Mouse (Mus musculus): ENCODE measurements around the gene Tulp3.
"Not testable (repeated sequence)": the region's sequence is repeated elsewhere in the genome, so short reads cannot be mapped to it uniquely, and the experiment has no call there.

Tulp3 gene

DNA sequence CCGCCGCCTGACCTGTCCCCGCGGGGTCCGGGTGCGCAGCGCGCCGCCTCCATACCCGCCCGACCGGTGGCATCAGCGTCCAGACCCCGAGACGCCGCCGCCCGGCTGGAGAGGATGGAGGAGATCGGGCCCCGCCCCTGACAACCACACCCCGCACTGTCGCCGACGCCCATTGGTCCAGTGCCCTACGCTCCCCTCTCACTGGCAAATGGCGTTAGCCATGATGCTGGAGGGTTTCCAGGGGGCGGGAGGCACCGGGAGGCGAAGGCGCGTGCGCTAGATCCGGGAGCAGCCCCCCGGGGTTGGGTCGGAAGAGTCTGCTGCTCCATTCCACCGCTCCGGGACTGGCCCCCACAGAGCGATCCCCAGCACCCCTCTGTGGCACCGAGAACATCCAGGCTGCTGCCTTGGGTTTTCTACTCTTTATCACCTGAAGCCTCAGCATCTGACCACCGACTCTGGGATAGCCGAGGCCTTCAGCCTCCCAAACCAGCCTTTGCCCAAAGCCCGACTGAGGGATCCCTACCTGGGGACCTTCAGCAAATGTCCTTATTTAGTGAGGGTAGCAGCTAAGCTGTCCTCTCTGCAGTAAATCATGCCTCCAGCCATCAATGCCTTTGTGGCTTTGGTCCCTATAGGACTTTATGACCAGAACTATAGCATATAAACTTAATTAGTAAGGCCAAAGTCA, at the start of gene Tulp3:
Gene Tulp3, minus strand, starts transcription at position 126 of the 691 bp plus-strand sequence.
- peak; percentile 80 for DNase-seq (ENCODE audit: extremely low spot score, low read depth, low spot score)

DNA sequence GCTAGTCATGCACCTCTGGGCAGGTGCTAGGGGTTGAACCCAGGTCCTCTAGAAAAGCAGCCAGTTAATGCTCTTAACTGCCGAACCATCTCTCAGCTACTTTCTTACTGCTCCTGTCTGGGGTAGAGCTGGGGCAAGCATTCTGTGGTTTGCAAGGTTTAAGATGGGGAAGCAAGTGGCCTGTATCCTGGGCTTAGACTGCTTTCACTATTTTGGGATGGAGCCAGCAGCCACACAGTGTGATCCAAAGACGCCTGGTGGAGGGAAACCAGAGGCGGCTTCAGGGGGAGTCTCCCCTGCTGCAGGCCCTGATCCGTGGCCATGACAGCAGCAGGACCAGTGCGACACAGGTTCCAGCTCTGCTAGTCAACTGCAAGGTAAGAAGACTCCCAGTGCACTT, 49.1 kb upstream of the Tulp3 start:
- DNase-seq (ENCODE audit: extremely low spot score, low read depth, low spot score): no peak

DNA sequence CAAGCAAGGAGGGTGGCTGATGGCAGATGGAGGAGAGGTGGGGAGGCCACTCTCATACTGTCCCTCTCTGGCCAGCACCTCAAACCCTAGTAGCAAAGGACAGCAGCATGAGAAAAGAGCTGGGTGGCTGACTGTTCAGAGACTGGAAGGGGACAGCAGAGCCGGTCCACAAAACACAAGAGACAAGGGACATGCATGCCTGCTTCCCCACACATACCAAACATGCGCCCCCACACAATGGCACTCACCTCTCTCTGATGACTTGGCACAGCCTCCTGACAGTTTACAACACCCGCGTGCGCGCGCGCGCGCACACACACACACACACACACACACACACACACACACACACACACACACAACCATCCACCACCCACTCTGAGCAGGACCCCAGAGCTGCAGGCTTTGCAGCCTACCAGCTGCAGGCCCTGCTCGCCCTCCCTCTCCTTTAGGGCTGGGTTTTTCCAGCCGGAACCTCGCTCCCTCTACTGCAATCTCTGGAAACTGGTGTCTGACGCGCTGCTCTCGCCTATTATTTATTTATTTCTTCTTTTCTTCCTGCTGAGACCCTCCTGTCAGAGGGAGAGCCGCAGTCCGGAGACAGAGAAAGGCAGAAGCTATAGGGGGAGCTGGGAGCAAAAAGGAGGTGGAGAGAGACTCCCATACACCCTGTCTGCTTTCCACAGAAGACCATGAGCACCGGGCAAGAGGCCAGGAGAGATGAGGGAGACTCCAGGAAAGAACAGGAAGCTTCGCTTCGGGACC, 44.0 kb upstream of the Tulp3 start:
- no peak for DNase-seq (ENCODE audit: extremely low spot score, low read depth, low spot score)

DNA sequence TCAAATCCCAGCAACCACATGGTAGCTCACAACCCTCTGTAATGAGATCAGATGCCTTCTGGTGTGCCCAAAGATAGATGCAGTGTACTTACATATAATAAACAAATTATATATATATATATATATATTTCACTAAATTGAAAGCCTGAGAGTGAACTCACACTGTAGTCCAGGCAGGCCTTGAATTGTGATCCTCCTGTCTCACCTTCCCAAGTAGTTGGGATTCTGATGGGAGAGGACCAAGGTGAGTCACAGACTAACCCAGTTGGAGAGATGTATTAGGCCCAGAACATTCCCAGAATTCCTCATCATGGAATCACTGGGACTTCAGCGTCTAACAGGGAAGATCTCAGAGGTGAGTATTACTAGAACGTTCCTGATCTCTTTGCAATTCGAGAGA, 43.3 kb upstream of the Tulp3 start, which contains the start of gene Nrip2:
Gene Nrip2, plus strand, starts transcription at position 301 of the 400 bp plus-strand sequence.
- no peak for DNase-seq (ENCODE audit: extremely low spot score, low read depth, low spot score)

DNA sequence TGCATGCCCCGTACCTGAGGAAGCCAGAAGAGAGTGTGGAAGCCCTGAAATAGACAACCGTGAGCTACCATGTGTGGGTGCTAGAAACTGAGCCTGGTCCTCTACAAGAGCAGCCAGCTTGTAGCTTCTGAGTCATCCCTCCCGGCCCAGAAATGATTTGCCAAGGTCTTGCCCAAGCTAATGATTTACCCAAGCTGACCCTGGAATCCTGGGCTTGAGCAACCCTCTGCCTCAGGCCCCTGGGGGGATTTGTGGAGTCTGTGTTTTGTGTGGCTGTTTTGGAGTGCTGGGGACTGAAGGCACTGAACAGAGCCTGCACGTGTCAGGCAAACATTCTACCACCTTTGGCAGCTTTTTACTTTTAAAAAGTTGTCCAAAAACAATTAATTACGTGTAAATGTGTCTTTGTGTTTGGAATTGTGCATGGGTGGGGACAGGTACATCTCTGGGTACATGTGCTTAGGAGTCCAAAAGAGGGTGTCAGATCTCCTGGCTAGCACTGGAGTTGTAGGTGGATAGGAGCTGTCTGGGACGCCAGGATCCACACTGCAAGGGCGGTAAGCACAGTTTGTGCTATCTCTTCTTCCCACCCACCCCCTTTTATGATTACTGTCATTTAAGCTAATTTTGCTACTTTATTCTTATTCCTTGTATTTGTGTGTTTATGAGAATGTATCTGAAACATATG, 42.1 kb upstream of the Tulp3 start:
- DNase-seq (ENCODE audit: extremely low spot score, low read depth, low spot score): no peak

DNA sequence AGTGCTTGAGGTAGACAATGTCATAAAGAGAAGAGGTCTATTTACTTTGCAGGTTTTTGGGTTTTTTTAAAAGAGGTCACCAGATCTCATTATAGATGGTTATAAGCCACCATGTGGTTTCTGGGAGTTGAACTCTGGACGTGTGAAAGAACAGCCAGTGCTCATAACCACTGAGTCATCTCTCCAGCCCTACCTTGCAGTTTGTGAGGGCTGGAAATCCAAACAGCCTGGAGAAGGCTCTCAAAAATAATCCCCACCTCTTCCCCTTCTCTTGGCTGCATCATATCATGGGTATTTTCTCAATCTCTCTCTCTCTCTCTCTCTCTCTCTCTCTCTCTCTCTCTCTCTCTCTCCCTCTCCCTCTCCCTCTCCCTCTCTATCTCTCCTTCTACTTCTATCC, 35.0 kb upstream of the Tulp3 start:
- DNase-seq (ENCODE audit: extremely low spot score, low read depth, low spot score): no peak

DNA sequence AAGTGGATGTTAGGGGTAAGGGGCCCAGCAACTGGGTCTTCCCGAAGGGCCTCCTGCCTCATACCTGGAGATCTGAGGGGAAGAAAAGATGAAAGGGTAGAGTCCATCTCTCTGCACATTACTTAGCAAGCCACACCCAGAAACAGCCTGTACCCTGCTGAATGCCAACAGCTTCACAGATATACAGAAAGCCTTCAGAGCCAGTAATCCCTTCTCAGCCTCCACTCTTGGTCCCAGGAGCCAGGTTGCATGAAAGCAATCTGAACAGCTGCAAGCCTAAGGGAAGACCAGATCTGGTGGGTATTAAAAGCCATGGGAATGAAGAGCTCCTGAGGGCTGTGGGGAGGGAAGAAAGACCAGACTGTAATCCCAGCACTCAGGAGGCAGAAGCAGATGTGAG, 33.5 kb upstream of the Tulp3 start:
- DNase-seq (ENCODE audit: extremely low spot score, low read depth, low spot score): no peak

DNA sequence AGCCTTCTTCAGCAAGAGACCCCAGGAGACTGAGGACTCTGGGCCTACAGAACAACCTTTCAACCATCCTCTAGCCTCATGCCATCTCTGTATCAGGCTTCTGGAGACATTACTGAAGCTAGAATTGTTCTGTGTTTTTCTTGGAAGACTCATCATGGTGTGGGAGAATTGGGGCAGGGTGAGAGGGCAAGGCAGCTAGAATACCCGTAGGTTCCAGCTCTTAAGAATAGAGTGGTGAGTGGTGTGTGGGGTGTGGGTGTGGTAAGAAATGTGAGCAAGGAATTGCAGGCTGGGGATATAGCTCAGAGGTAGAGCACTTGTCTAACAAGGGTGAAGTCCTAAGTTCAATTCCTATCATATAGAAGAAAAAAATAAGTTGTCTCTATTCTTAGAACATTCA, 29.4 kb upstream of the Tulp3 start:
- no peak for DNase-seq (ENCODE audit: extremely low spot score, low read depth, low spot score)

DNA sequence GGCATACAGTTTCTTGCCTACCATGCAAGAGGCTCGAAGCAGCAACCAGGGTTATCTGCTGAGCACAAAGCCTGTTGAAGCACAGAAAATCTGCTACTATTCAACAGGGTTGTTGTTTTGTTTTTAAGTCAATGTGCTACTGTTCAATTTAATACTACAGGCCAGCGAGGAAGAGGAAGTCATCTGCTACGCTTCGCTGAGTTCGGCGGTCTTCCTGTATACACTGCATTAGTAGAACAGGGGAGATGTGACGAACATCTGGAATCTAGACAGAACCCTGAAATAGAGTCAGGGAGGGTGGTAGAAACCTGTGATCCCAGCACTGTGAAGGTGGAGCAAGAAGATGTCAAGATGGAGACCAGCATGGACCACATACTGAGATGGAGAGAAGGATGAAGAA, 28.1 kb upstream of the Tulp3 start:
- DNase-seq (ENCODE audit: extremely low spot score, low read depth, low spot score): no peak

DNA sequence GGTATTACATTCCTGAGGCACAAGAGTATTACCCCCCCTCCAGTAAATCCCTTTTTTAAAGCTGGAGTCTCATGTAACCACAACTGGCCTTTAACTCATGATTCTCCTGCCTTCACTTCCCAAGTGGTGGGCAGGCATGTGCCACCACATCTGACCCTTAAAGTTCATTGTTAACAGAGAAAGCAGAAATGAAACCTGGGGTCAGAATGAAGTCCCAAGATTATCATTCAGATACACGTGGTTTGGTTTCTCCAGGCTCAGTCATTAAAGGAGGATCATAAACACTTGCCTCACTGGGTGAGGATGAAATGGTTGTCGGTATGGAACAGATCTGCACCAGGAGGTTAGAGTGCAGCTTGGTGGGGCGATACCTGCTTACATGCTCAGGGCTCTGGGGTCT, 25.6 kb upstream of the Tulp3 start:
- DNase-seq (ENCODE audit: extremely low spot score, low read depth, low spot score): no peak

DNA sequence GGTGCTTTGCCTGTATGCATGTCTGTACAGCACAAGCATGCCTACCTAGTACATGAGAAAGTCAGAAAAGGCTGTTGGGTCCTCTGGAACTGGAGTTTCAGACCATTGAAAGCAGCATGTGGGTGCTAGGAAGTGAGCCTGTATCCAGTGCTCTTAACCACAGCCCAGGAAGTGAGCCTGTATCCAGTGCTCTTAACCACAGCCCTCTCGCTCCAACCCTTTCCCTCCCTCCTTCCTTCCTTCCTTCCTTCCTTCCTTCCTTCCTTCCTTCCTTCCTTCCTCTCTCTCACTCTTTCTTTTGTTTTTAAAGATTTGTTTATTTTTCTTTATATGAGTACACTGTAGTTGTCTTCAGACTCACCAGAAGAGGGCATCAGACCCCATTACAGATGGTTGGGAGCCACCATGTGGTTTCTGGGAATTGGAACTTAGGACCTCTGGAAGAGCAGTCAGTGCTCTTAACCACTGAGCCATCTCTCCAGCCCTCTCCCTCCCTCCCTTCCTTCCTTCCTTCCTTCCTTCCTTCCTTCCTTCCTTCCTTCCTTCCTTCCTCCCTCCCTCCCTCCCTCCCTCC, 25.0 kb upstream of the Tulp3 start:
- DNase-seq (ENCODE audit: extremely low spot score, low read depth, low spot score): not testable (repeated sequence)

DNA sequence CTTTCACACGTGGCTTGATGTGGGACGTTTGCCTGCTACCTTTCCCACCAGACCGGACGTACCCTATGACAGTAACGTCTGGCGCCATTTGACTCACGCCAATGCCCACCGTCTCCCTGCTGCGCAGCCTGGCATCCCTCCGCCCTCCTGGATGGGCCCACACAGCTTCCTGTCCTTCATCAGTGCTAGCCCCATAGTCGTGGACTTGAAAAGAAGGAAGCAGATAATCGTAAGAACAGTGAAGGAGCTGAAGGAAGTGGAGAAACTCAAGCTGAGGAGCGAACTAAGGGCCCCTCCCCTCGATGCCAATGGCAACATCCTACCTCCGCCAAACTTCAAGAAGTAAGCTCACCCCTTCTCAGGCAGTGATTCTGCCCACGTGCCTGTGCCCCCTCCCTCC, 24.0 kb upstream of the Tulp3 start:
- no peak for DNase-seq (ENCODE audit: extremely low spot score, low read depth, low spot score)

DNA sequence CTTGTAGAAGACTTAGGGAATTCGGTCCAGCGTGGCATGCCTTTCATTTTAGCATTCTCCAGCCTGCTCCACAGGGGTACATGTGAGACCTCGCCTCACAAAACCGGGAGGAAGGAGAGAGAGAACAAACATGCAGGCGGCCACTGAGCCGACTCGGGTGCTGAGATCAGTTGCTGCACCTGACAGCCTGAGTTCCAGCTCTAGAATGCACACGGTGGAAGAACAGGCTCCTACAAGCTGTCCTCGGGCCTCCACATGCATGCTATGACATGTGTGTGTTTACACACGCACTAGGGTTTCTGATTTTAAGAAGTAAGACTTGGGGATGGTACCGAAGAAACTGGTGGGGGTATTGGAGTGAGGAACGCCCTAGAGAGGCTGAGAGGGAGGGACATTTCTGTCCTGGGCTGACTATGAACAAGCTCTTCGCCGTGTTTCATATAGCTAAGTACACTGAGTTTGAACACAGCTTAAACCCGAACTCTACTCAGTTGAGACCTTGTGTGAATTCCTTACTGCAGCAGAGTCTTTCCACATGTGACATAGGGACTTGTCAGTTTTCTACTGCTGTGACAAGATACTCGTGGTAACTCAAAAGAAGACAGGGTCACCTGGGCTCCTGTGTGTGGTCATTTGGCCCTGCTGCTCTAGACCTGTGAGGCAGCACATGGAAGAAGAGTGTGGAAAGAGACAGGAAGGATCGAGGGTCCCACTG, 20.9 kb upstream of the Tulp3 start:
- no peak for DNase-seq (ENCODE audit: extremely low spot score, low read depth, low spot score)

DNA sequence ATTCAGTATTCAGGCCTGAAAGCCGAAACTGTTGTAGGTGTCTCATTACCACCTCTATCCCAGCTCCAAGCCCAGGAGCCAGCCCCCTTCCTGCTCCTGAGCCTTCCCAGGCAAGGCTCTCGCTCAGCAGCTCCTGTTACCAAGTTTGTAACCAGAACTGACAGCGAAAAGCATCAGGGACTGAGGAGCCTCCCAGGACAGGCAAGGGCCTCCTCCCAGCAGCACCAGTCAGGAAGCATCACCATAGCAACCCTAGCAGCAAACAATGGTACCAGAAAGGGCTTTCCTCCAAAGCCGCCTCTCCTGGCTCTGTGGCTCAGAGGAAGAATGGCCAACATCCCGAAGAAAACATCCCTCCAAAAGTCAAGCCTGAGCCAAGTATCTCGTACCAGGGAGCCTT, 19.5 kb upstream of the Tulp3 start, which contains the start of the genes Tex52 and Gm44596:
Gene Tex52, plus strand, starts transcription at position 265 of the 400 bp plus-strand sequence.
Gene Gm44596, plus strand, starts transcription at position 312 of the 400 bp plus-strand sequence.
- no peak for DNase-seq (ENCODE audit: extremely low spot score, low read depth, low spot score)

DNA sequence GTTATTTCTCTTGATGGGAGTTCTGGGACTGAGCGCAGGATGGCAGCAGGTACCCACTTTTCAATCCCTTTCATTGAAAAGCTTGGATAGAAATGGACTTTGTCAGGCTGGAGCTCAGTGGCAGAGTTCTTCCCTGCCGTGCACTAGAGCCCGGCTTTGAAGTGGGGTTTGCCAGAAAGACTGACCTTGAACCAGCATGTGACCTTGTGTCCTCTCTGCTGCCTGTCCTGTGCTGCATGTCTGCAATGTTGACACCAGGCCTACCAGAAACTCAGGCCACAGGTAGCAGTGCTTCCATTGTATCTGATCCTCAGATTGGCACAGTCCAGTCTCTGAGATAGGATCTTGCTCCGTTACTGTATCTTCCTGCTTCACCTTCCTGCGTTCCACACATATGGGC, 14.4 kb upstream of the Tulp3 start:
- DNase-seq (ENCODE audit: extremely low spot score, low read depth, low spot score): no peak

DNA sequence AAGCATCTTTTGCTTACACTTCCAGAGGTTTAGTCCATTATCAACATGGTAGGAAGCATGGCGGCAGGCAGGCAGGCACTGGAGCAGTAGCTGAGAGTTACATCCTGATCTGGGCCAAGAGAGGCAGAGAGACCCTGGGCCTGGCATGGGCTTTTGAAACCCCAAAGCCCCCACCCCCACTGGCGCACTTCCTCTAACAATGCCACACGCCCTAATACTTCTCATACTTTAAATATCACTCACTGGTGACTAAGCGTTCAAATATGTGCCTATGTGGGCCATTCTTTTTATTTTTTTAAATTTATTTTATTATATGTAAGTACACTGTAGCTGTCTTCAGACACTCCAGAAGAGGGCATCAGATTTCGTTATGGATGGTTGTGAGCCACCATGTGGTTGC, 10.8 kb upstream of the Tulp3 start:
- DNase-seq (ENCODE audit: extremely low spot score, low read depth, low spot score): no peak

DNA sequence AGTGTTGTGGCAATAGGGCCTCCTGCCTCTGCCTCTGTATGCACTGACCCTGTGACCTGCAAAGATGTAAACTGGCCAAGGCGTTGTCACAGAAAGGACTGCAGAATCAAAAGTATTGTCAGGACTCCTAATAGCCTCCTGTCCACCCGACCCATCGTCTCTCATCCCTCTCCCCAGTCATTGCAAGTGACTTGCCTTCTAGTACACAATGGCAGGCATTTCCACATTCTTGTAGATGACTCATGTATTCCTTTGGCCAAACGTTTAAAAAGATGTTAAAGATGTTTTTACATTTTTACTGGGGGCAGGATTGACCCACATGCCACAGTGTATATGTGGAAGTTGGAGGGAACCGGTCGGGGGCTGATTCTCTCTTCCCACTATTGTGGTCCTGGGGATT, 9.1 kb upstream of the Tulp3 start:
- DNase-seq (ENCODE audit: extremely low spot score, low read depth, low spot score): no peak

DNA sequence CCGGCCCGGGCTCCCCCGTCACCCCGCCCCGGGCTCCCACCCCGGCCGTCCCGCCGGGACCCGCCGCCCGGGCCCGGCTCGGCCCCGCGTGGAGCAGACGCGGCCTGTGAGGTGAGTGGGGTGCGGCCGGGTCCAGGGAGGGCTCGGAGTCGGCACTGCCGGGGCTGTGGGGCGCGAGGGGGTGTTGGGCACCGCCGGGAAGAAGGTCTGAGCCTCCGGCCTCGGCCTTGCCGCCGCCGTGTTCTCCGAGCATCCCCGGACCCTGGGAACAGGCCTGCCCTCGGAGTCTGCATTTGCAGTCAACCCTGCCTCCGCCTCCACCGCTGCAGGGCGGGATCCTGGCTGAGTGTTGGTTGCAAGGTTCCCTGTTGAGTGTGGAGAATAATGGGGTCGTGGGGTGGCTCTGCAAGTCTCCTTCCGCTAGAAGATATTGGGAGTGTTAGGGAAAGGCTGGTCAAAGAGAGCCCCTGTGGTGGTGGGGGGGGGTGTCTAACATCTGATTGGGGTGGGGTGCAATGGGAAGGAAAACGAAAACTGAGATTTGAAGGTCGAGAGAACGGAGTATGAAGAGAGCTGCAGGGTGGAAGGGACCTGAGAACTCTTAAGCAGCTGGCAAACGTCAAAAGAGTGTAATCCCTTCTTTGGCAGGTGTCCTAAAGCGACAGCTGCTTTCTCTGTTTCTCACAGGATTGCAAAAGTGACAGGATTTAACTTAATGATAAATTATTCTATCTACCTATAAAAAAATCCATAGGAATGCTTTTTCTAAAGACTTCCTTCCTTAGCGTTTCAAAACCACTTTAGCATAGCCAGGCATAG, 7.6 kb upstream of the Tulp3 start:
- DNase-seq (ENCODE audit: extremely low spot score, low read depth, low spot score): no peak

DNA sequence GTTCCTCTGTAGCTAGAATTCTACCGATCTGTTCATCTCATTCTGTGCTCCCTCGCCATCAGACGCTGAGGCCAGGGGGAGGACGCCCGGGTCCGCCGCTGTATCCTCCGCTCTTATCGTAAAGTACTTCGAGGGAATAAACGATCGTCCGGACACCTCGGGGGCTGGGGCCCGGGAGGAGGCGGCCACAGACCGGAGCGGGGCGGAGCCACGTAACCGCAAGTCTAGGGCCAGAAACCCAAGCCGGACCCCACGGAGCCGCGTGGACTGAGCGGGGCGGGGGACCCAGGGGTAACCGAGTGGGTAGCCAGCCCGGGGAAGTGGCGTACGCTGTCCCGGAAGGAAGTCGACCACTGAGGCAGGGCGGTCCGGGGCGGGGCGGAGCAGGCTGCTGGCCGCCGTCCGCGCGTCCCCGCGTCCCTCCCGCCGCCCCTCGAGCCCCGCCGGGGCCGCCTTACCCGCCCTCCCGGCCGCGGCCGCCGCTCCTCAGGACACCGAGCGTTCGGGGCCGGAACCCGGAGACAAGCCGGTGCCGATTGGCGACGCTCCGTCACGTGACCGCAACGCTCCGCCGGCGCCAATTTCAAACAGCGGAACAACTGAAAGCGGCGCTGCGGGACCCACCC, 6.8 kb upstream of the Tulp3 start, which contains the start of the genes Rhno1 and Foxm1:
Gene Rhno1, minus strand, starts transcription at position 531 of the 626 bp plus-strand sequence.
Gene Foxm1, plus strand, starts transcription at position 587 of the 626 bp plus-strand sequence.
- DNase-seq (ENCODE audit: extremely low spot score, low read depth, low spot score): no peak
